Mouse (Mus musculus) intestine, embryonic 14.5 days (tissue): ENCODE results near the gene Mast1. TPM values are rescaled to one million over a fixed set of nuclear protein-coding genes. Genes with fewer than 3 reads are reported as not detected.
A peak's percentile ranks its signal among the peaks of the same experiment; 100 is the strongest.

Experiments used
- ATAC-seq: fragments of 200-750 bp; cut with Nextera tagmentation; replicated peaks from 2 replicates; pipeline ENCODE4 v1.8.0; 2017; ENCODE audit warnings: low read depth, moderate number of reproducible peaks, moderate TSS enrichment, moderate library complexity; ENCODE audit not compliant: low FRiP score, low TSS enrichment
- DNase-seq: peaks from one replicate; pipeline ENCODE4 v3.0.0-alpha.2; 2018; ENCODE audit warnings: low spot score
- H3K27ac ChIP-seq: fragments of 300-500 bp; sonication (generic); 2 replicates; pipeline ENCODE4 v1.5.1; 2014; ENCODE audit warnings: low read depth, mild to moderate bottlenecking, control low read depth
- H3K27me3 ChIP-seq: fragments of 300-500 bp; sonication (generic); replicated peaks from 2 replicates; pipeline ENCODE4 v1.6.1; 2014; ENCODE audit warnings: low read length, control low read depth; ENCODE audit not compliant: control insufficient read depth, insufficient read depth
- H3K36me3 ChIP-seq: fragments of 300-500 bp; sonication (generic); 2 replicates; pipeline ENCODE4 v1.6.1; 2014; ENCODE audit warnings: low read length, control low read depth; ENCODE audit not compliant: control insufficient read depth, insufficient read depth
- H3K4me1 ChIP-seq: fragments of 300-500 bp; sonication (generic); replicated peaks from 2 replicates; pipeline ENCODE4 v1.6.1; 2014; ENCODE audit warnings: low read length, control low read depth, mixed read lengths; ENCODE audit not compliant: control insufficient read depth, insufficient read depth
- H3K4me2 ChIP-seq: fragments of 300-500 bp; sonication (generic); 2 replicates; pipeline ENCODE4 v1.6.1; 2014; ENCODE audit warnings: low read length
- H3K4me3 ChIP-seq: fragments of 300-500 bp; sonication (generic); 2 replicates; pipeline ENCODE4 v1.5.1; 2014; ENCODE audit warnings: low read depth, low read length, control low read depth, mixed read lengths
- H3K9ac ChIP-seq: fragments of 300-500 bp; sonication (generic); 2 replicates; pipeline ENCODE4 v1.6.1; 2014; ENCODE audit warnings: mild to moderate bottlenecking, low read length
- H3K9me3 ChIP-seq: fragments of 300-500 bp; sonication (generic); 2 replicates; pipeline ENCODE4 v1.6.1; 2016; ENCODE audit warnings: low read length, control low read depth; ENCODE audit not compliant: control insufficient read depth
- WGBS: fragments of 180-500 bp; shearing (Covaris S2); extraction: QIAGEN DNeasy Blood & Tissue Kit; methylation state at CpG from one replicate; pipeline ENCODE4 v1.1.7; 2014; 5-methylcytosine and 5-hydroxymethylcytosine counted together
- polyA plus RNA-seq: library from polyadenylated mRNA; unstranded; fragments of >200 nt; fragmentation: Nextera tagmentation; extraction: Ambion mirVana; gene quantifications from 2 replicates; pipeline ENCODE4 v1.2.1, GENCODE M21; 2014

Gene Mast1
- polyA plus RNA-seq, 1 experiment from 2014 or later = 2.6 TPM

- no peak overlapping the region for H3K9ac ChIP-seq
- peaks cover 41% of the 10 kb centered on the region for H3K36me3 ChIP-seq
- H3K4me1 ChIP-seq = peaks cover 4% of the 10 kb centered on the region
- H3K9me3 ChIP-seq = no peaks in the 10 kb centered on the region
- no peak overlapping the region for H3K27ac ChIP-seq
- ATAC-seq = no peak
- H3K27me3 ChIP-seq = no peaks in the 10 kb centered on the region
- WGBS = 90% methylated on average over 3 of the region's 3 CpGs
- no peak overlapping the region for H3K4me3 ChIP-seq
- H3K4me2 ChIP-seq = no peak overlapping the region
- DNase-seq = no peak
Measured at GRCm38 (mm10) chr8:84888280-84888679, 48.9 kb downstream of the Mast1 start.

GRCm38 (mm10) chr8:84884728-84885127 is 52.4 kb downstream of the Mast1 start:
- no peaks in the 10 kb centered on the region for H3K4me1 ChIP-seq
- no peaks in the 10 kb centered on the region for H3K9me3 ChIP-seq
- no peak overlapping the region for H3K4me2 ChIP-seq
- H3K4me3 ChIP-seq = no peak overlapping the region
- DNase-seq = no peak
- peaks cover 37% of the 10 kb centered on the region for H3K36me3 ChIP-seq
- H3K9ac ChIP-seq = no peak overlapping the region
- ATAC-seq = no peak
- H3K27me3 ChIP-seq = no peaks in the 10 kb centered on the region
- WGBS = 86% methylated on average over 4 of the region's 4 CpGs
- no peak overlapping the region for H3K27ac ChIP-seq

- WGBS = 88% methylated on average over 1 of the region's 1 CpGs
- no peak for ATAC-seq
- H3K4me3 ChIP-seq = no peak overlapping the region
Measured at GRCm38 (mm10) chr8:84878915-84879314, 58.2 kb downstream of the Mast1 start.

GRCm38 (mm10) chr8:84877297-84878035 is 59.7 kb downstream of the Mast1 start:
- Histone ChIP-seq H3K36me3 (no peaks in the 10 kb centered on the region), H3K9ac (no peak overlapping the region), H3K4me1 (peaks cover 6% of the 10 kb centered on the region), H3K4me3 (no peak overlapping the region), H3K27ac (no peak overlapping the region), H3K4me2 (no peak overlapping the region), H3K9me3 (no peaks in the 10 kb centered on the region), H3K27me3 (no peaks in the 10 kb centered on the region)
- ATAC-seq (no peak), DNase-seq (no peak)
- WGBS = 82% methylated on average over 3 of the region's 3 CpGs

More at GRCm38 (mm10) chr8:84878915-84879314, 58.2 kb downstream of the Mast1 start:
- H3K9ac ChIP-seq = no peak overlapping the region
- no peak for DNase-seq
- H3K27ac ChIP-seq = no peak overlapping the region
- no peak overlapping the region for H3K4me2 ChIP-seq
- H3K9me3 ChIP-seq = no peaks in the 10 kb centered on the region
- no peaks in the 10 kb centered on the region for H3K36me3 ChIP-seq
- H3K27me3 ChIP-seq = no peaks in the 10 kb centered on the region
- H3K4me1 ChIP-seq = no peaks in the 10 kb centered on the region

GRCm38 (mm10) chr8:84874339-84874738 is 62.8 kb downstream of the Mast1 start:
- ATAC-seq (no peak), DNase-seq (no peak)
- Histone ChIP-seq H3K4me2 (no peak overlapping the region), H3K36me3 (no peaks in the 10 kb centered on the region), H3K27me3 (no peaks in the 10 kb centered on the region), H3K27ac (no peak overlapping the region), H3K9ac (no peak overlapping the region), H3K4me1 (peaks cover 13% of the 10 kb centered on the region), H3K4me3 (no peak overlapping the region), H3K9me3 (no peaks in the 10 kb centered on the region)
- 87% methylated on average over 3 of the region's 3 CpGs for WGBS

GRCm38 (mm10) chr8:84873016-84873415 is 64.1 kb downstream of the Mast1 start:
- peaks cover 13% of the 10 kb centered on the region for H3K4me1 ChIP-seq
- H3K27ac ChIP-seq = no peak overlapping the region
- peak overlapping the region; percentile 43 for H3K4me3 ChIP-seq
- ATAC-seq (no peak), DNase-seq (no peak)
- H3K36me3 ChIP-seq = peaks cover 12% of the 10 kb centered on the region
- no peaks in the 10 kb centered on the region for H3K27me3 ChIP-seq
- H3K9ac ChIP-seq = no peak overlapping the region
- no peaks in the 10 kb centered on the region for H3K9me3 ChIP-seq
- 55% methylated on average over 4 of the region's 4 CpGs for WGBS
- peak overlapping the region; percentile 84 for H3K4me2 ChIP-seq

GRCm38 (mm10) chr8:84872309-84872965 is 64.7 kb downstream of the Mast1 start:
- peak; percentile 69 for ATAC-seq
- Histone ChIP-seq H3K4me1 (peaks cover 13% of the 10 kb centered on the region), H3K36me3 (peaks cover 18% of the 10 kb centered on the region), H3K27ac (no peak overlapping the region), H3K4me3 (peak overlapping the region; percentile 43), H3K27me3 (no peaks in the 10 kb centered on the region), H3K9ac (peak overlapping the region; percentile 46), H3K9me3 (no peaks in the 10 kb centered on the region), H3K4me2 (peak overlapping the region; percentile 84)
- 2% methylated on average over 52 of the region's 54 CpGs for WGBS
- DNase-seq = peak; percentile 77

GRCm38 (mm10) chr8:84871376-84872308 is 65.5 kb downstream of the Mast1 start, which contains the start of gene Syce2:
Gene Syce2 (plus strand): TSS chr8:84872111.
- Histone ChIP-seq H3K4me2 (peak within 1 kb of the TSS; percentile 84), H3K9me3 (no peaks in the 10 kb centered on the region), H3K27ac (no peak within 1 kb of the TSS), H3K4me3 (peak within 1 kb of the TSS; percentile 43), H3K4me1 (peaks cover 13% of the 10 kb centered on the region), H3K9ac (peak within 1 kb of the TSS; percentile 46), H3K36me3 (peaks cover 26% of the 10 kb centered on the region), H3K27me3 (no peaks in the 10 kb centered on the region)
- peak; percentile 92 for DNase-seq
- ATAC-seq = peak; percentile 69
- WGBS = 16% methylated on average over 36 of the region's 46 CpGs
